Mouse (Mus musculus) gonadal fat pad, adult 2 months (tissue): Measurements from ENCODE around the gene Psma3. TPM values are rescaled to one million over a fixed set of nuclear protein-coding genes. Genes with fewer than 3 reads are reported as not detected.
"Not testable (repeated sequence)": the region's sequence is repeated elsewhere in the genome, so short reads cannot be mapped to it uniquely, and the experiment has no call there.

Experiments
- DNase-seq: peaks from one replicate; pipeline ENCODE4 v3.0.0-alpha.2; 2012; ENCODE audit warnings: low read depth
- polyA plus RNA-seq: library from polyadenylated mRNA; depleted of rRNA; stranded (reverse); fragments of >200 nt; gene quantifications from 2 replicates; pipeline ENCODE4 v1.2.3, GENCODE M21; 2012

Psma3 gene
- polyA plus RNA-seq, 1 experiment, result 33.9 TPM

GRCm38 (mm10) chr12:71001456-71001855, 27.0 kb downstream of the Psma3 start:
- DNase-seq, result no peak

GRCm38 (mm10) chr12:71003760-71004426, 29.5 kb downstream of the Psma3 start:
- no peak for DNase-seq

DNA sequence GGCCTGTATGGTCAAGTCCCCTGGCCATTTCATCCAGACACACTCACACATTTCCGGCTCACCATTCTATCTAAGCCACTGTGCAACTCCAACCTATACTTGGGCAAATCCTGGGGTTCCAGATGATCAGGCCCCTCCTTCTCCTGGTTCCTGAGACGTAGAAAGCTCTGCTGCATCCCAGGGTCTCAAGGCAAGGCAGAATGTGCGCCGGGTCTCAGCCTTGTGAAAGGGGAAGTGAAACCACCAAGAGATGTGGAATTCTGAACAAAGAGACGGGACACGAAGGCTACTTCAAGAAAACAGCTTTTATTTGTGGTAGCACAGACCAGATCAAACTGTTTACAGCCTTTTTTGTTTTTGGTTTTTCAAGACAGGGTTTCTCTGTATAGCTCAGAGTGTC, 31.7 kb downstream of the Psma3 start:
- no peak for DNase-seq

DNA sequence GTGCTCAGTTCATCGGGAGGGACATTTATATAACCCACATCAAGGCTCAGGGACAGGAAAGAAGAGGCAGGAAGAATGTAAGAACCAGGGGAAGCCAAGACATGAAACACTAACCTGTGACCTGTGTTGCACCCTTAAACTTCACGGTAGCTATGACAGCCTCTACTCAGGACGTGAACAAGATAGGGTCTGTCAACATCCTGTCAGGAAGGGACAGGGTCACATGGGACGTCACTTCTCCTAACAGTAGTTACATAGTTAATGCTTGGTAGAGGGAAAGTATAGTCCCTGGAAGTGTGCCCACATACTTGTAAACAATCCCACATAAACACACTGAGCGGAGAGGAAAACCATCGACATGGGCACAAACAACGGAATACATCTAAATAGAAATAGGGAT, 32.5 kb downstream of the Psma3 start:
- DNase-seq, result no peak

- DNase-seq, result no peak
Observed at GRCm38 (mm10) chr12:71009769-71010168, 35.3 kb downstream of the Psma3 start.

- DNase-seq, result no peak
Observed at GRCm38 (mm10) chr12:71014845-71015362, 40.5 kb downstream of the Psma3 start.

- DNase-seq, result peak; percentile 100
Observed at GRCm38 (mm10) chr12:71015363-71016210, 41.2 kb downstream of the Psma3 start, which contains the start of gene Arid4a. Gene Arid4a, plus strand, starts transcription at chr12:71015990.

GRCm38 (mm10) chr12:71016211-71016502, 41.7 kb downstream of the Psma3 start:
- no peak for DNase-seq

DNA sequence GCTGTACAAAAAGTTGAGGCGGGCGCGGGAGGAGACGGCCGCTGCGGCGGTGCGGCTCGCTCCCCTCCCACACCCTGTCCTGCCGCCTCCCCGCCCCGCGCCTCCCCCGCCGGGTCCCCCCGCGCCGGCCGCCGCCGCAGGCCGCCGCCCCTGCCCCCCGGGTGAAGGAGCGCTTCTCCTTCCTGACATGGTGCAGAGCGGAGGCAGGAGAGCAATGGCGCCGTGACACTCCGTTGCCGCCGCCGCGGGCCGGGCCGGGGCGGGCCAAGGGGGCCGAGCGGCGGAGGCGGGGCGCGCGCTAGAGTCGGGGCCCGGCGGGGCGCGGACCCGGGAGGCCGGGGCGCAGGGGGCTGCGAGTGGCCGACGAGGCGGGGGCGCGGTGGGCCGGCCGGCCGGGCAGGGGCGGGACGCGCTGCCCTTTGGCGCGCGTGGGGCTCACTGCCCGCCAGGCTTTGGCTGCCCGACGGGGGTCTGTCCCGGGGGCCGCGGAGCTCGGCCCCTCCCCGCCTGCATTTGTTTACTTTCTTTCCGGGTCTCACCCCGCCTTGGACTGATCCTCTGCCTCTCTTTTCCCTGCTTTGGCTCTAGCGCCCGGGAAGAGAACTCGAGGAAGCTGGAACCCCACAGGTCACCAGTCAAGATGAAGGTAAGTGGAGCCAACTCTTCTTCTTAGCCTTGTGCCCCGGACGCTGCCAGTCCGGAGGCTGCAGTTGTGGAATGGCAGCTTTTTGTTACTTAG, 42.3 kb downstream of the Psma3 start:
- DNase-seq, result no peak

- DNase-seq, result no peak
Observed at GRCm38 (mm10) chr12:71017242-71017571, 42.8 kb downstream of the Psma3 start.

DNA sequence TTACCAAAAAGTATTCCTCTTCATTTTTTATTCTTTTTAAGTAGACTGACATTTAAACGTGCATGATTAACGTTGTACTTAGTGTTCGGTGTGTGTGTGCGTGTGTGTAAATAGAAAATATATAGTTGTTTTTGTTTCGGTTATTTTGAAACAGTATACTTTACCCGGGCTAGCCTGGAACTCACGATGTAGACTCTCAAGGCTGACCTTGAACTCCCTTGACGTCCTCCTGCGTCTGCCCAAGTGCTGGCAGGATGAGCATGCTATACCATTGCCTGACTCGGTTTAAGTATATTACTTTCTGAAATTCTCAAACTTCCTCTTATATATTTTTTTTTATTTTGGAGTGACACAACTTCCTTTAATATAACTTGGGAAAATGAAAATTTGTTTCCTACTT, 43.4 kb downstream of the Psma3 start:
- no peak for DNase-seq

- DNase-seq, result no peak
Observed at GRCm38 (mm10) chr12:71019211-71019610, 44.8 kb downstream of the Psma3 start.

DNA sequence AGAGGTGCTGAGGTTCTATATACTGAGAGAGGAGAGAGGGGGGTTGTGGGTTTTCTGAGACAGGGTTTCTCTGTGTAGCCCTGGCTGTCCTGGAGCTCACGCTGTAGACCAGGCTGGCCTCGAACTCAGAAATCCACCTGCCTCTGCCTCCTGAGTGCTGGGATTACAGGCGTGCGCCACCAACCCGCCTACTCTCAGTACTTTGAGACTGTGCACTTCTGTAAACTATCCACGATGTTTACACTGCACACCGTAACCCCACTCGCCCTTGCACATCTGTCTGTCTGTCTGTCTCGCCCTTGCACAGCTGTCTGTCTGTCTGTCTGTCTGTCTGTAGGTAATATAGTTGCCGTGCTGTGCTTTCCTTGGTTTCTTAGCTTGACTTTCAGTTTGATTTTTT, 50.0 kb downstream of the Psma3 start:
- no peak for DNase-seq

GRCm38 (mm10) chr12:71028265-71028664, 53.8 kb downstream of the Psma3 start:
- DNase-seq, result not testable (repeated sequence)

GRCm38 (mm10) chr12:71030260-71030659, 55.8 kb downstream of the Psma3 start:
- DNase-seq, result no peak

GRCm38 (mm10) chr12:71030722-71031121, 56.3 kb downstream of the Psma3 start:
- DNase-seq, result no peak

- no peak for DNase-seq
Observed at GRCm38 (mm10) chr12:71035826-71036225, 61.4 kb downstream of the Psma3 start.

- DNase-seq, result no peak
Observed at GRCm38 (mm10) chr12:71036729-71037404, 62.4 kb downstream of the Psma3 start.

DNA sequence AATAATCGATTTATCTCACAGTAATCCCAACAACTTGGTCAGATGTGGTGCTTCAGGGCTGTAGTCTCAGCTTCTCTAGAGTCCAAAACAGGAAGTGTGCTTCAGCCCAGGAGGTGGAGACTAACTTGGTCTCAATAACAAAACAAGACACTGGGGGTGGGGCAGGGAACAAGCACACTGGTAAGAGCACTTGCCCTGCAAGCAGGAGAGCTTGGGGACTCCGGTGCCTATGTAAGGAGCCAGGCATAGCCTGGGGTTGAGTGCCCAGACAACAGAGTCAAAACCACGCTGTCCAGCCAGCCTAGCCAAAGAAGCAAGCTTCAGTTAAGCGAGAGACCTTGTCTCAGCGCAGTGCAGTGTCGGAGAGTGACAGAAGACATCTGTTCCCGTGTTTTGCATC, 66.0 kb downstream of the Psma3 start:
- no peak for DNase-seq

- DNase-seq, result no peak
Observed at GRCm38 (mm10) chr12:71042451-71042850, 68.0 kb downstream of the Psma3 start.

- no peak for DNase-seq
Observed at GRCm38 (mm10) chr12:71043571-71043970, 69.2 kb downstream of the Psma3 start.

GRCm38 (mm10) chr12:71044488-71044887, 70.1 kb downstream of the Psma3 start:
- no peak for DNase-seq
